Mouse (Mus musculus) cerebellum, adult 2 months (tissue): ENCODE data around the gene Kif18a. TPM values are rescaled to one million over a fixed set of nuclear protein-coding genes. Genes with fewer than 3 reads are reported as not detected.

Experiments used
- DNase-seq, 2 experiments: peaks; one replicate each; pipeline ENCODE4 v3.0.0; 2021
- H3K27ac ChIP-seq: fragments of 200-500 bp; 2 replicates; pipeline ENCODE4 v1.5.1; 2012; ENCODE audit warnings: low read length, control low read depth, inconsistent platforms; ENCODE audit not compliant: insufficient read depth
- H3K27me3 ChIP-seq: fragments of 200-500 bp; 2 replicates; pipeline ENCODE4 v1.6.1; 2012; ENCODE audit warnings: inconsistent platforms, mild to moderate bottlenecking, low read length, moderate library complexity; ENCODE audit not compliant: control insufficient read depth, insufficient read depth
- H3K4me1 ChIP-seq: fragments of 200-500 bp; 2 replicates; pipeline ENCODE4 v1.6.1; 2011; ENCODE audit warnings: low read length; ENCODE audit not compliant: control insufficient read depth, insufficient read depth
- H3K4me3 ChIP-seq: fragments of 200-500 bp; replicated peaks from 2 replicates; pipeline ENCODE3; 2011; ENCODE audit warnings: mild to moderate bottlenecking, low read depth, low read length, control low read depth; ENCODE audit not compliant: insufficient read depth
- CTCF ChIP-seq: fragments of 200-500 bp; IDR thresholded peaks from 2 replicates; pipeline ENCODE4 v1.5.1; 2011; ENCODE audit warnings: low read depth, mild to moderate bottlenecking, control low read depth, low read length, moderate library complexity, borderline replicate concordance; ENCODE audit not compliant: insufficient read depth
- POLR2A ChIP-seq: fragments of 200-500 bp; IDR thresholded peaks from 2 replicates; pipeline ENCODE4 v1.6.1; 2011; ENCODE audit warnings: low read length, control low read depth, borderline replicate concordance; ENCODE audit not compliant: insufficient read depth
- WGBS: fragments of 180-500 bp; shearing (Covaris S2); methylation state at CpG from one replicate; pipeline ENCODE4 v1.1.7; 2018; 5-methylcytosine and 5-hydroxymethylcytosine counted together
- polyA plus RNA-seq: library from polyadenylated mRNA; depleted of rRNA; stranded (reverse); fragments of >200 nt; gene quantifications from 2 replicates; pipeline ENCODE4 v1.2.3, GENCODE M21; 2012

Gene Kif18a
- polyA plus RNA-seq, 1 experiment, result 1.2 TPM

GRCm38 (mm10) chr2:109280272-109280599, 302 bp upstream of the Kif18a start:
- Histone ChIP-seq H3K27ac (peak overlapping the region; percentile 67; the same call in 1 of the 2 replicates), H3K4me3 (peak overlapping the region; percentile 85)
- TF ChIP-seq POLR2A (no peak), CTCF (no peak)

GRCm38 (mm10) chr2:109281341-109281690, 778 bp downstream of the Kif18a start:
- Histone ChIP-seq H3K4me1 (no peaks in the 10 kb centered on the region), H3K27me3 (no peaks in the 10 kb centered on the region), H3K4me3 (peak overlapping the region; percentile 85), H3K27ac (no peak overlapping the region)
- DNase-seq, result no peak
- 0% methylated on average over 1 of the region's 1 CpGs for WGBS
- TF ChIP-seq POLR2A (no peak), CTCF (no peak)

More at GRCm38 (mm10) chr2:109280272-109280599, 302 bp upstream of the Kif18a start:
- Histone ChIP-seq H3K27me3 (no peaks in the 10 kb centered on the region), H3K4me1 (no peaks in the 10 kb centered on the region)
- DNase-seq, result no peak
- WGBS, result 4% methylated on average over 4 of the region's 4 CpGs

- no peak for TF ChIP-seq POLR2A
- TF ChIP-seq CTCF, result no peak
- WGBS, result 92% methylated on average over 3 of the region's 3 CpGs
- H3K4me1 ChIP-seq, result no peaks in the 10 kb centered on the region
- no peak overlapping the region for H3K4me3 ChIP-seq
- DNase-seq, result no peak
- no peaks in the 10 kb centered on the region for H3K27me3 ChIP-seq
- H3K27ac ChIP-seq, result no peak overlapping the region
These were observed 3.6 kb downstream of the Kif18a start for GRCm38 (mm10) chr2:109284121-109284520.

- DNase-seq, result no peak
- H3K27ac ChIP-seq, result no peak overlapping the region
- H3K4me3 ChIP-seq, result no peak overlapping the region
- no peaks in the 10 kb centered on the region for H3K4me1 ChIP-seq
- H3K27me3 ChIP-seq, result no peaks in the 10 kb centered on the region
- TF ChIP-seq POLR2A (no peak), CTCF (no peak)
- 93% methylated on average over 6 of the region's 6 CpGs for WGBS
These were observed 8.8 kb downstream of the Kif18a start for GRCm38 (mm10) chr2:109289327-109289726.

- 94% methylated on average over 5 of the region's 5 CpGs for WGBS
- TF ChIP-seq POLR2A (no peak), CTCF (no peak)
- no peak overlapping the region for H3K27ac ChIP-seq
- H3K4me1 ChIP-seq, result no peaks in the 10 kb centered on the region
- no peak overlapping the region for H3K4me3 ChIP-seq
- no peak for DNase-seq
- H3K27me3 ChIP-seq, result no peaks in the 10 kb centered on the region
These were observed 15.7 kb downstream of the Kif18a start for GRCm38 (mm10) chr2:109296264-109296663.

GRCm38 (mm10) chr2:109298160-109298559, 17.6 kb downstream of the Kif18a start:
- no peak overlapping the region for H3K4me3 ChIP-seq
- DNase-seq, result no peak
- TF ChIP-seq CTCF, result no peak
- TF ChIP-seq POLR2A, result no peak
- H3K4me1 ChIP-seq, result no peaks in the 10 kb centered on the region
- H3K27me3 ChIP-seq, result no peaks in the 10 kb centered on the region
- WGBS, result 98% methylated on average over 1 of the region's 1 CpGs
- H3K27ac ChIP-seq, result no peak overlapping the region

- H3K27me3 ChIP-seq, result no peaks in the 10 kb centered on the region
- no peaks in the 10 kb centered on the region for H3K4me1 ChIP-seq
- peak; percentile 61 to 86 for DNase-seq
- WGBS, result 13% methylated on average over 3 of the region's 3 CpGs
- no peak overlapping the region for H3K4me3 ChIP-seq
- H3K27ac ChIP-seq, result no peak overlapping the region
- TF ChIP-seq CTCF (no peak), POLR2A (no peak)
These were observed 21.7 kb downstream of the Kif18a start for GRCm38 (mm10) chr2:109302234-109302633.

GRCm38 (mm10) chr2:109303638-109304037, 23.1 kb downstream of the Kif18a start:
- H3K27me3 ChIP-seq, result no peaks in the 10 kb centered on the region
- no peak for TF ChIP-seq POLR2A
- TF ChIP-seq CTCF, result no peak
- H3K4me1 ChIP-seq, result no peaks in the 10 kb centered on the region
- H3K4me3 ChIP-seq, result no peak overlapping the region
- no peak for DNase-seq
- H3K27ac ChIP-seq, result no peak overlapping the region
